Mouse (Mus musculus) stomach, embryonic 14.5 days (tissue): ENCODE measurements around the gene Izumo1. TPM values are rescaled to one million over a fixed set of nuclear protein-coding genes. Genes with fewer than 3 reads are reported as not detected.
A peak's percentile ranks its signal among the peaks of the same experiment; 100 is the strongest.

Experiments used
- ATAC-seq: fragments of 200-750 bp; cut with Nextera tagmentation; 2 replicates; pipeline ENCODE4 v1.8.0; 2017; ENCODE audit warnings: low read depth, moderate TSS enrichment; ENCODE audit not compliant: insufficient number of reproducible peaks, insufficient read depth, low FRiP score
- H3K27ac ChIP-seq: fragments of 300-500 bp; sonication (generic); 2 replicates; pipeline ENCODE4 v1.5.1; 2014; ENCODE audit warnings: mild to moderate bottlenecking, low read length, moderate library complexity, mixed read lengths
- H3K27me3 ChIP-seq: fragments of 300-500 bp; sonication (generic); 2 replicates; pipeline ENCODE4 v1.6.1; 2014; ENCODE audit warnings: low read length, control low read depth, mixed read lengths; ENCODE audit not compliant: control insufficient read depth, insufficient read depth
- H3K36me3 ChIP-seq: fragments of 300-500 bp; sonication (generic); 2 replicates; pipeline ENCODE4 v1.6.1; 2014; ENCODE audit warnings: mild to moderate bottlenecking, control low read depth, low read length, moderate library complexity, mixed read lengths; ENCODE audit not compliant: control insufficient read depth, insufficient read depth
- H3K4me1 ChIP-seq: fragments of 300-500 bp; sonication (generic); 2 replicates; pipeline ENCODE4 v1.6.1; 2014; ENCODE audit warnings: low read length, control low read depth, mixed read lengths; ENCODE audit not compliant: control insufficient read depth, insufficient read depth
- H3K4me2 ChIP-seq: fragments of 300-500 bp; sonication (generic); replicated peaks from 2 replicates; pipeline ENCODE4 v1.6.1; 2014; ENCODE audit warnings: low read depth, low read length, control low read depth
- H3K4me3 ChIP-seq: fragments of 300-500 bp; sonication (generic); 2 replicates; pipeline ENCODE4 v1.5.1; 2014; ENCODE audit warnings: low read depth, low read length, control low read depth
- H3K9ac ChIP-seq: fragments of 300-500 bp; sonication (generic); replicated peaks from 2 replicates; pipeline ENCODE4 v1.6.1; 2014; ENCODE audit warnings: low read depth, mild to moderate bottlenecking, control low read depth, low read length, moderate library complexity, mixed read lengths
- H3K9me3 ChIP-seq: fragments of 300-500 bp; sonication (generic); 2 replicates; pipeline ENCODE4 v1.6.1; 2016; ENCODE audit warnings: low read depth, low read length, control low read depth; ENCODE audit not compliant: control insufficient read depth
- WGBS: fragments of 180-500 bp; shearing (Covaris S2); extraction: QIAGEN DNeasy Blood & Tissue Kit; methylation state at CpG from one replicate; pipeline ENCODE4 v1.1.7; 2014; 5-methylcytosine and 5-hydroxymethylcytosine counted together
- polyA plus RNA-seq: library from polyadenylated mRNA; unstranded; fragments of >200 nt; fragmentation: Nextera tagmentation; extraction: Ambion mirVana; gene quantifications from 2 replicates; pipeline ENCODE4 v1.2.1, GENCODE M21; 2014

Izumo1 gene
- polyA plus RNA-seq = 0.23 and 0.62 TPM in 2 replicates

DNA sequence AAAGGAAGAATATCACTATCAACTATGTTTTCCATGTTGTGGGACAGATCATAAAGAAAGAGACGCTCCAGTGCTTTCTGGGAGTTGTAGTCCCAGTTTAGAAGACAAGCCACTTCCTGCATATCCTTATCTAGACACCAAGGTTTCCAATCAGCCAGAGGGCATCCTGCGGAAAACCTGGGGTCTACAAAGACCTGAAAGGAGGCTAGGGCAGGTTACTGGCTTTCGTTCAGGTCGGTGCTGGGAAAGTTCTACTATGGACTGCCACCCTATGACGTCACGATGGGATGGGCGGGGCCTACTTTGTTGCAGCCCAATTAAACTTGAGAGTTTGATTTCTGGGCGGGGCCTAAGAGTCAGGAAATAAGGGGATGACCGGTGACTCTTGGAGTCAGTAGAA lies at the start of gene Izumo1:
Gene Izumo1 (plus strand): TSS at position 369 of the 400 bp plus-strand sequence.
- WGBS = 27% methylated on average over 9 of the region's 9 CpGs
- Histone ChIP-seq H3K36me3 (no peaks in the 10 kb centered on the region), H3K4me3 (no peak within 1 kb of the TSS), H3K4me1 (peaks cover 6% of the 10 kb centered on the region; the same call in 1 of the 2 replicates), H3K4me2 (no peak within 1 kb of the TSS), H3K9ac (no peak within 1 kb of the TSS), H3K9me3 (no peaks in the 10 kb centered on the region), H3K27me3 (no peaks in the 10 kb centered on the region), H3K27ac (no peak within 1 kb of the TSS)
- no peak for ATAC-seq

DNA sequence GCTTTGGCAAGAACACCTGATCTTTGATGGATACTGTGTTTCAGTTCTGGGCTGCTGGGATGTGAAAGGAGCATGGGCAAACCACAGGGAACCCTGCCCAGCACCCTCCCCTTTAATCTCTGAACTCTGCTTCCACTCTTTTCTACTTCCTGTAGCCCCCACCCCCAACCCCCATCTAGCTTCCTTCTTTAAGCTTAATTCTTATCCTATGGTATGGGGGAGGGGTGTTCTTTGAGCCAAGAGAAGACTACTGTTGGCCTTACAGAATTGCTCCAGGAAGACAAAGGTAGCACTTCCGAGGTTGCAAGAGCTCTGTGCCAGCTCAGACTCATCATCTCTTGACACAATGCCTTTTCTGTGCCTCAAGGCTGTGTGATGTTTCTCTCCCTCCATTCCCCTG lies 49.6 kb upstream of the Izumo1 start:
- no peak for ATAC-seq
- peaks cover 14% of the 10 kb centered on the region for H3K4me1 ChIP-seq
- 67% methylated on average over 1 of the region's 1 CpGs for WGBS
- no peak overlapping the region for H3K27ac ChIP-seq
- H3K4me3 ChIP-seq = no peak overlapping the region
- H3K9ac ChIP-seq = no peak overlapping the region
- peaks cover 12% of the 10 kb centered on the region for H3K36me3 ChIP-seq
- H3K4me2 ChIP-seq = no peak overlapping the region
- H3K9me3 ChIP-seq = no peaks in the 10 kb centered on the region
- H3K27me3 ChIP-seq = no peaks in the 10 kb centered on the region

DNA sequence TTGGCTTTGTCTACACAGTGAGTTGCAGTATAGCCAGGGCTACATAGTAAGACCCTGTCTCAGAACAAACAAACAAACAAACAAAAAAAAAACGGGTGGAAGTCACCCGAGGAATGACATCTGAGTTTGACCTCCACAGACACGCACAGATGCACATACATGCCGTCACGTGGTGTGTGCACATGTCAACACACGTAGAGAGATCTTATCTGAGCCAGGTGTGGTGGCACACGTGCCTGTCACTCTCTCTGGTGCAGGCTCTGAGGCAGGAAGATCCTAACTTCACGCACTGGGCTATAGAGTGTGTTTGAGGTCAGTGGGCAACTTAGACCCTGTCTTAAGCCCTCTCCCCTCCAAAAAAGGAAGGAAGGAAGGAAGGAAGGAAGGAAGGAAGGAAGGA lies 47.7 kb upstream of the Izumo1 start:
- ATAC-seq = no peak
- Histone ChIP-seq H3K4me2 (no peak overlapping the region), H3K9me3 (no peaks in the 10 kb centered on the region), H3K27ac (no peak overlapping the region), H3K9ac (no peak overlapping the region), H3K4me1 (peaks cover 14% of the 10 kb centered on the region), H3K36me3 (peaks cover 13% of the 10 kb centered on the region), H3K27me3 (no peaks in the 10 kb centered on the region), H3K4me3 (no peak overlapping the region)
- WGBS = 73% methylated on average over 8 of the region's 8 CpGs

DNA sequence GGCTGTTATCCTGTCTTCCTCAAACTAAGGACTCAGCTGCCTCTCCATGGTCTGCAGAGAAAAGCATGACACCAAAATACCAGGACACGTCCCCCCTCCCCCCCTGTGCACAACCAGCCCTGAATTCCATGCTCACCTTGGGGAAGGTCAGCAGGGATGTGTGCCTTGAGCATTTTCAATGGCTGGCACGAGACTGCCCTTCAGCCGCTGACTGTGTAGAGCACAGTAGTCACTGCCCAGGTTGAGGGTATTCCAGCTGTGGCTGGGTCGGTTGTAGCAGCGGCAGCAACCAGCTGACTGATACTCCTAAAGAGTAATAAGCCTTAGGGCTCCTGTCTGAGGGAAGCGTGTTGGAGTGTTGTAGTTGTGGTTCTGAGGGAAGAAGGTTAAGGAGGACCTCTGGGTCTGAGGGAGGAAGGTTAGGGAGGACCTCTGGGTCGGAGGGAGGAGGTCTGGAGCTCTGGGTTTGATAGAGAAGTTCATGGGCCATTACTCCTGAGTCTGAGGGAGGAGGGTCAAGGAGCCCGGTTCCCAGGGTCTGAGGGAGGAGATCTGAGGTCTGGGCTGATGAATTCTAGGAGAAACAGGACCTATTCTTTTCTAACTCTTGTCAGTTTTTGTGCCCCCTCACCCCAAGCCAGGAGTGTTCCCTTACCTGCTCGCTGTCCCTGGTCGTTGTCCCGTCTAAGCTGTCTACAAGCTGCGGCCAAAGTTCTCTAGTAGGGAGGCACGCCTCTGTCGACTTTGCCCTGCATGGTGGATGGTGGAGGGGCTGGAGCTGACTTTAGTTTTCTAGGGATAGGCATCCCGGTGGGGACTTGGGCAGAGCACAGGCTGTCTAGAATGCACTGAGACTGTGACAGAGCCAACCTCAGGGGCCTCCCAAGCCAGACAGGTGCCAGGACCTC lies 46.9 kb upstream of the Izumo1 start:
- H3K27ac ChIP-seq = no peak overlapping the region
- no peak overlapping the region for H3K4me3 ChIP-seq
- no peak overlapping the region for H3K9ac ChIP-seq

DNA sequence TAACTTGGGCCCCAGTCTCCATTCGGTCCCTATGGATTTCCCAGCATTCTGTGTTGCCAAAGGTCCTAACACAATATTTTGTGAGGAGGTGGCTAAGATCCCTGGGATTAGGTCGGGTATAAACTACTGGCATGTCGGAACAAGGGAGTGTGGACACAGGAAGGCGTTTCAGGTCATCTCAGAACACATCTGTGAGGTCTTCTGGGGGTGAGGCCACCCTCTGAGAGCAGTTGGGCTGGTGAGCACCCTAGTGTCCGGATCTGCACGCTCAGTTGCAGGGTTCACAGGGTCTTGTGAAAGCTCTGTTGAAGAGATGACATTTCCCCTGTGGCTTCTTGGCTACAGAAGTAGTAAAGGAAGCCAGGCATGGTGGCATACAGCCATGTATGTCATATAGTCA lies 35.7 kb upstream of the Izumo1 start:
- Histone ChIP-seq H3K27me3 (no peaks in the 10 kb centered on the region), H3K27ac (no peak overlapping the region), H3K36me3 (peaks cover 15% of the 10 kb centered on the region), H3K4me1 (no peaks in the 10 kb centered on the region), H3K4me2 (no peak overlapping the region), H3K9ac (no peak overlapping the region), H3K9me3 (no peaks in the 10 kb centered on the region), H3K4me3 (no peak overlapping the region)
- 95% methylated on average over 6 of the region's 6 CpGs for WGBS
- no peak for ATAC-seq

More for the DNA sequence above, 46.9 kb upstream of the Izumo1 start:
- H3K27me3 ChIP-seq = no peaks in the 10 kb centered on the region
- no peaks in the 10 kb centered on the region for H3K9me3 ChIP-seq
- H3K4me1 ChIP-seq = peaks cover 14% of the 10 kb centered on the region
- no peak for ATAC-seq
- 84% methylated on average over 15 of the region's 15 CpGs for WGBS
- peaks cover 13% of the 10 kb centered on the region for H3K36me3 ChIP-seq
- no peak overlapping the region for H3K4me2 ChIP-seq

DNA sequence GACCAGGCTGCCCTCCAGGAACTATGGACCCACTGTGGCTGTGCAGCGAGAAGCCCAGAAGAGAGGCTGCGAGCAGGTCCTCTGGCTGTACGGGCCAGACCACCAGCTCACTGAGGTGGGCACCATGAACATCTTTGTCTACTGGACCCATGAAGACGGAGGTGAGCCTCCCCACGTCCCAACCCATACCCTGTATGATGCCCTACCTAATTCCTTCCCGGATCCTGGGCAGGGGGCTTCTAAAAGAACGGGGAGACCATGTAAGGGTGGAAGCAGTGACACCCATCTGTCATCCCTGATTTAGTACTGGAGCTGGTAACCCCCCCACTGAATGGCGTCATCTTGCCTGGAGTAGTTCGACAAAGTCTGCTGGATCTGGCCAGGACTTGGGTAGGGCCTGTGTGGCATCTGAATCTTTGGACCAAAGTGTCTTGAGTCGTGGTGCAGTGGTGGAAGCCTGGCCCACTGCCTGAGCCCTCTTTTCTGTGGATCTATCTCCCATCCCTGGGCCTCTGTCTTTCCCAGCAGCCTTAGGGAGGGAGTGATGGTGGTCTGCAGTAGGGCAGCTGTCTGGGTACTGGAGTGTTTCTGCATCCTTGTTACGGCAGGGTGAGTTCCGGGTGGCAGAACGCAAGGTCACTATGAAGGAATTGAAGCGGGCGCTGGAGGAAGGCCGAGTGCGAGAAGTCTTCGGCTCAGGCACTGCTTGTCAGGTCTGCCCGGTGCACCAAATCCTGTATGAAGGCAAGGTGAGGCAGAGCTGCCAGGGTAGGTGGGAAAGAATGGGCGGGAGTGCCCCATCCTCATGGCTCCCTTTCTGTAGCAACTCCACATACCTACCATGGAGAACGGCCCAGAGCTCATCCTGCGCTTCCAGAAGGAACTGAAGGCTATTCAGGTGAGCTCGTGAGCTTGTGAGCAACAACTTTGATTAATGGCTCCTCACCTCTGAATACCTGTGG lies 33.7 kb upstream of the Izumo1 start:
- H3K4me2 ChIP-seq = no peak overlapping the region
- H3K36me3 ChIP-seq = peaks cover 15% of the 10 kb centered on the region
- H3K27ac ChIP-seq = no peak overlapping the region
- H3K9me3 ChIP-seq = no peaks in the 10 kb centered on the region
- H3K4me1 ChIP-seq = no peaks in the 10 kb centered on the region
- H3K4me3 ChIP-seq = no peak overlapping the region
- no peaks in the 10 kb centered on the region for H3K27me3 ChIP-seq
- ATAC-seq = no peak
- 92% methylated on average over 23 of the region's 23 CpGs for WGBS
- no peak overlapping the region for H3K9ac ChIP-seq

DNA sequence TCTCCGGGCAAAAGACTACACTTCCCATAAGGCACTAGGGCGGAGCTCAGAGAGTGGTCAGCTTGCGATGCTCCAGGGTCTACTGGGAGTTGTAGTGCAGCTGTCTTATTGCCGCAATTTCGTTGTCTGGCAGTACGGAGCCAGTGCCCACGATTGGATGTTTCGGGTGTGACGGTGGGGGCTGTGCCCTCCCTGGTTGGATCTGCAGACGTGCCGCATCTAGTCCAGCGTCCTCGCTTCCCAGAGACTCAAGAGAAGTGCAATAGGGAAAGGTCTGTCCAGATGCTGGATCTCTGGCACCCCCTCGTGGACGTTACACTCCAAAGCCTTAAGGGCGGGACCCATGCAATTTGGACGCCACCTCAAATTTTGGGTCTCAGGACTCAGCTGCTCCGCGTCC lies 32.4 kb upstream of the Izumo1 start:
- Histone ChIP-seq H3K36me3 (peaks cover 12% of the 10 kb centered on the region), H3K4me3 (peak overlapping the region; percentile 14), H3K9ac (no peak overlapping the region), H3K27ac (no peak overlapping the region), H3K4me2 (peak overlapping the region; percentile 43), H3K4me1 (no peaks in the 10 kb centered on the region), H3K27me3 (no peaks in the 10 kb centered on the region), H3K9me3 (no peaks in the 10 kb centered on the region)
- WGBS = 2% methylated on average over 19 of the region's 19 CpGs
- peak; percentile 96 for ATAC-seq

DNA sequence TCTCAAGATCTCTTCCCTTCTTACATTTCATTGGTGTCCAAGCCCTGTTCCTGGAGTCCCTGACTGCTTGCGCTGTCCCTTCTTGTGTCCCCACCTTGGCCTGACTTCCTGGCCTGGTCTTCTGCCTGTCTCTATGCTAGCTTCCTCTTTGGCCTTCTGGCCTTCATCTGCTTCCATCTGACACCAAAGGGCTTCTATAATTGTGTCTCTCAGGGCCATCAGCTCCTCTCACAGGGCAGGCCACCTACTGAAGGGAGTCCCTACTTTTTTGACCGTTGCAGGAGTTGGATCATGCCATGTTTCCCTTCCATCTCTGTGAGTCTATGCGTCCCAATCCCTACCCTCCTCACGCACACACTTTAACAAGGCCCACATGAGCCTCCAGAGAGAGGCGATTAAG lies 31.7 kb upstream of the Izumo1 start:
- H3K9me3 ChIP-seq = no peaks in the 10 kb centered on the region
- peaks cover 12% of the 10 kb centered on the region for H3K36me3 ChIP-seq
- no peak overlapping the region for H3K27ac ChIP-seq
- ATAC-seq = no peak
- no peaks in the 10 kb centered on the region for H3K27me3 ChIP-seq
- no peak overlapping the region for H3K4me2 ChIP-seq
- H3K4me3 ChIP-seq = no peak overlapping the region
- no peaks in the 10 kb centered on the region for H3K4me1 ChIP-seq
- no peak overlapping the region for H3K9ac ChIP-seq
- 92% methylated on average over 5 of the region's 5 CpGs for WGBS
